Mouse (Mus musculus): ENCODE measurements around the gene Snapin. TPM values are rescaled to one million over a fixed set of nuclear protein-coding genes. Genes with fewer than 3 reads are reported as not detected.

Gene Snapin
- polyA plus RNA-seq, 1 experiment from 2014 or later = 76.8 TPM

DNA sequence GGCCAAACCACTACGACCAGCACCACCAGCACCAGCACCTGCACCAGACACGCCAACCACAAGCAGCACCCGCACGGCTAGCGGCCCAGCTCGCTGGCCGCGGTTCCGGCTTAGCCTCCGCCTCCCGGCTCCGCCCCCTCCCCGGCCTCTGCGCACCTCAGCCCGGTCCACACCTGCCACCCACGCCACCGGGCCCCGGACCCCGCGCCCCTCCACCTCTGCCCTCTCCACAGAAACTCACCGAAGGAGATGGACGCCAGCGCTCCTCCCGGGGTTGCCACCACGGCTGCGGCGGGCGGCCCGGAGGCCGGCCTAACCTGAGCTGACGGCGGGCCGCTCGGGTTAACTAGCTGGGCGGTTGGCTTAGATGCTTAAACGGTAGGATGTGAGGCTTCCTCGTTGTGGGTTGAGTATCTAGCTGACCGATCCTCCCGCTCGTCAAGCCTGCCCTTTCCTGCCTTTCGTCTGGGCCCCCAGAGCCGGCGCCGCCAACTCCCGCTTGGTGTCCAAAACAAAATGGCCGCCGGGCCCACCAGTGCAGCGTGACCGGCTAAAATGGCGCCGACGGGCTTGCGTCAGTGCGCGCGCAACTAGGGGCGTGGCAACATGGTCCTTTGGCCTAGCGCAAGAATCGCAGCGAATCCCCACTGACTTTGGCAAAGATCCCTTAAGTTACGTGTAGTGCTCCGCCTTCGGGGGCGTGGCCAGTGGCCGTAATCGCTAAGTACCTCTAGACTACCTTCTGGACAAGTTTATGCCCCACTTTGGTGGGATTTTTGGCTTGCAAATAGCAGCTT, 18.3 kb upstream of the Snapin start, which contains the start of gene Chtop:
Gene Chtop, minus strand, starts transcription at position 549 of the 797 bp plus-strand sequence.
- H3K27ac ChIP-seq (ENCODE audit: low read length) = peak within 1 kb of the TSS; percentile 95
- peaks cover 22% of the 10 kb centered on the region for H3K36me3 ChIP-seq (ENCODE audit: control insufficient read depth, insufficient read depth)
- peak within 1 kb of the TSS; percentile 99 for H3K4me3 ChIP-seq (replicated peaks; ENCODE audit: low read length)
- no peaks in the 10 kb centered on the region for H3K9me3 ChIP-seq (ENCODE audit: control insufficient read depth, low read length)
- WGBS = under 1% methylated on average over 66 of the region's 66 CpGs
- H3K9ac ChIP-seq (replicated peaks; ENCODE audit: low read depth, low read length) = peak within 1 kb of the TSS; percentile 99
- peaks cover 5% of the 10 kb centered on the region for H3K27me3 ChIP-seq (replicated peaks; ENCODE audit: control insufficient read depth, insufficient read depth, low read length)
- peak within 1 kb of the TSS; percentile 61 for H3K4me2 ChIP-seq (ENCODE audit: low read length)
- peak; percentile 93 for ATAC-seq
- peaks cover 18% of the 10 kb centered on the region for H3K4me1 ChIP-seq (replicated peaks; ENCODE audit: control insufficient read depth, insufficient read depth, low read length)

DNA sequence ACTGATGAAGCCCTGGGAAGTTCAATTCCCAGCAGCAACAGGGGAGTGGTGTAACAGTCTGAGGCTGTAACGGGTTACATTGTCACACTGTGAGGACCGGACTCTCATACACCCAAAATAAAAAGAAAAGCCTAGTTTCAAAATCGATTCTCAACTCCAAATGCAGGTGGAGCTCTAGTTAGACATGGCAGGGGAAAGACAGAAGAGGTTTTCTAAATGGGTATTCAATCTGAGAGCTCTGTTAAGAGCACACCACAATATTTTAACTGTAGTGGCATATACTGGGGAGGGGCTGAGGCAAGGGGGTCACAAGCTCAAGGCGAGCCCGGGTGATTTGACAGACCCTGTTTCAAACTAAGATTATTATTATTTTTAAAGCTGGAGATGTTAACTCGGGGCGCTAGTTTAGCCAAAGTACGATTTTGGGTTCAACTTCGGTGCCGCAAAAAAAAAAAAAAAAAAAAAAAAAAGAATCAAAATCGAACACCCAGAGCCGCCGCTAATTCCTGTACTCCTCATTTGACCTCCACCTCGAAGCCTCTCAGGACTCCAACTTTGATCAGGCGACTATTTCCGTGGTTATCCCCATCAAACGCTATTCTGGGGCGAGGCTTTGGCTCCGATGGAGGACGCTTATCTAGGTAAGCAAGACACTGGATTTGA, 17.6 kb upstream of the Snapin start:
- no peaks in the 10 kb centered on the region for H3K9me3 ChIP-seq (ENCODE audit: control insufficient read depth, low read length)
- H3K36me3 ChIP-seq (ENCODE audit: control insufficient read depth, insufficient read depth) = peaks cover 25% of the 10 kb centered on the region
- H3K27me3 ChIP-seq (replicated peaks; ENCODE audit: control insufficient read depth, insufficient read depth, low read length) = no peaks in the 10 kb centered on the region; the same call in 1 of the 2 replicates
- H3K4me3 ChIP-seq (replicated peaks; ENCODE audit: low read length) = peak overlapping the region; percentile 99
- peak overlapping the region; percentile 61 for H3K4me2 ChIP-seq (ENCODE audit: low read length)
- peak overlapping the region; percentile 99 for H3K9ac ChIP-seq (replicated peaks; ENCODE audit: low read depth, low read length)
- peaks cover 15% of the 10 kb centered on the region for H3K4me1 ChIP-seq (replicated peaks; ENCODE audit: control insufficient read depth, insufficient read depth, low read length)
- peak overlapping the region; percentile 95 for H3K27ac ChIP-seq (ENCODE audit: low read length)
- no peak for ATAC-seq
- WGBS = 1% methylated on average over 20 of the region's 20 CpGs

DNA sequence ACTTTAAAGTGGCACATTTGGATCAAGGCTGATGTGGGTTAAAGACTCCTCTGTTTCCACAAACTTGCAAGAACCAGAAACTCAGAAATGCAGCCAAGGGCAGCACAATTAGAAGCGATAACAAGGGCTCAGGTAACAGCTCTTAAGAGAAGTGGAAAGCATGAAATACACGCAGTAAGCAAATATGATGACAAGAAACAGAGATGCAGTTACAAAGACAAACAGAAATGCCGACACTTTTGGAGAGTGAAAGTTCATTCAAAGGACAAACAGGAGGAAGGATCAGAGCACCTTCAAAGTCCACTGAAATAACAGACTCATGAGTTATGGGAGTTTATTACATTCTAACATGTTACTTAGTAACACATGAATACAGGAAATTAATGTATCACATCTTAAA, 15.5 kb upstream of the Snapin start:
- Histone ChIP-seq H3K27ac (ENCODE audit: low read length) (no peak overlapping the region), H3K27me3 (replicated peaks; ENCODE audit: control insufficient read depth, insufficient read depth, low read length) (no peaks in the 10 kb centered on the region), H3K9me3 (ENCODE audit: control insufficient read depth, low read length) (no peaks in the 10 kb centered on the region), H3K9ac (replicated peaks; ENCODE audit: low read depth, low read length) (no peak overlapping the region), H3K4me2 (ENCODE audit: low read length) (no peak overlapping the region), H3K4me3 (replicated peaks; ENCODE audit: low read length) (no peak overlapping the region), H3K36me3 (ENCODE audit: control insufficient read depth, insufficient read depth) (peaks cover 42% of the 10 kb centered on the region), H3K4me1 (replicated peaks; ENCODE audit: control insufficient read depth, insufficient read depth, low read length) (peaks cover 17% of the 10 kb centered on the region)
- WGBS = 90% methylated on average over 3 of the region's 3 CpGs
- ATAC-seq = no peak

DNA sequence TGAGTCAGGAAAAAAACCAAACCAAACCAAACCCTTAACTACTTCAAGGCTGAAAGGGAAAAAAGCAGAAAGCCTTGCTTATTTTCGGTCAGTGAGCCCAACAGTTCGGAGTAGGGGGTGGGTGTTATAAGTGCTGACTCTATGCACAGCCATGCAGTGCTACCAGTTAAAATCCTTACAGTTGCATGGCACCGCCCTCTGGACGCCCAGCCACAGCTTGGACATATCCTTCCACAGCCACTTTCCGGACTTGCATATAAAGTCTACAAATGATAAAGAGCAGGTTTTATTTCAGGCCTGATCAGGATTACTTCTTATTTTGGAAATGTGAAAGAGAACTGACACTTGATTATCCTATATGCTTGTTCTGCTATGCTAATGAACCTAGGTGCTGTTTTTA, 14.4 kb upstream of the Snapin start:
- H3K36me3 ChIP-seq (ENCODE audit: control insufficient read depth, insufficient read depth) = peaks cover 48% of the 10 kb centered on the region
- no peak for ATAC-seq
- H3K9me3 ChIP-seq (ENCODE audit: control insufficient read depth, low read length) = no peaks in the 10 kb centered on the region
- H3K4me1 ChIP-seq (replicated peaks; ENCODE audit: control insufficient read depth, insufficient read depth, low read length) = peaks cover 17% of the 10 kb centered on the region
- H3K4me3 ChIP-seq (replicated peaks; ENCODE audit: low read length) = no peak overlapping the region
- 95% methylated on average over 5 of the region's 5 CpGs for WGBS
- no peak overlapping the region for H3K9ac ChIP-seq (replicated peaks; ENCODE audit: low read depth, low read length)
- H3K27me3 ChIP-seq (replicated peaks; ENCODE audit: control insufficient read depth, insufficient read depth, low read length) = no peaks in the 10 kb centered on the region
- H3K4me2 ChIP-seq (ENCODE audit: low read length) = no peak overlapping the region
- no peak overlapping the region for H3K27ac ChIP-seq (ENCODE audit: low read length)

DNA sequence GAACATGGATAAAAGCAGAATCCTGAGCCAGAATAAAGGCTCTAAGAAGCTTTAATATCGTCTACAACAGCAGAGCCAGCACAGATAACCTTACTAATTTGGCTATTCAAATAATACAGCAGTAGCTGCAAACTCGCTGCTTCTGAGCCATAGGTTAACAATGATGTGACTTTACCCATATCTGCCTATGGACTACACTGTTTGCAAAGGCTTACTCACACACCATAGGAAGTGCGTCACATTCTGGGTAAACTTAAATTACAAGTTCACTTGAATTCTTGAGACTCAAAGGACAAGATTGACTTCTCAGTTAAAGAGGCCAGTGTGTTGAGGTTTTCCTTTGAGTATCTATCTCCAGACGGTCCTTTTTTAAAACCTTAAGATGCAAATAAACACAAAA, 12.6 kb upstream of the Snapin start:
- Histone ChIP-seq H3K27me3 (replicated peaks; ENCODE audit: control insufficient read depth, insufficient read depth, low read length) (no peaks in the 10 kb centered on the region), H3K4me2 (ENCODE audit: low read length) (no peak overlapping the region), H3K4me1 (replicated peaks; ENCODE audit: control insufficient read depth, insufficient read depth, low read length) (peaks cover 15% of the 10 kb centered on the region), H3K9me3 (ENCODE audit: control insufficient read depth, low read length) (no peaks in the 10 kb centered on the region), H3K36me3 (ENCODE audit: control insufficient read depth, insufficient read depth) (peaks cover 52% of the 10 kb centered on the region), H3K4me3 (replicated peaks; ENCODE audit: low read length) (no peak overlapping the region), H3K27ac (ENCODE audit: low read length) (no peak overlapping the region), H3K9ac (replicated peaks; ENCODE audit: low read depth, low read length) (no peak overlapping the region)
- no peak for ATAC-seq
- WGBS = 76% methylated on average over 4 of the region's 4 CpGs

DNA sequence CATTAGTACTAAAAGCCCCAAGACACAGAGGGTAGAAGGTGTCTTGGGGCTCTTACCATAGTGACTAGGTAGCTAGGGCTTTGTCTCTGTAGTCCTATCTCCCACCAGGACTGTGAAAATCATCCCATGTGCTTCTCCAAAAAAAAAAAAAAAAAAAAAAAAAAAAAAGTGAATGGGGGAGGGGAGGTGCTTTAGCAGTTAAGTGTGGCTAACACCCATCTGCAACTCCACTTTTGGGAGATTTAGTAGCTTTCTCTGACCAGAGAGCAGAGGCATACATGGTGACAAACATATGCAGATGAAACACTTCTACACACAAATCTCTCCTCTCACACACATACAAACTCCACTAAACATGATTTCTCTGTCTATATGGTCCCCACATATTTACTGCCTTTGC, 6.8 kb upstream of the Snapin start:
- Histone ChIP-seq H3K36me3 (ENCODE audit: control insufficient read depth, insufficient read depth) (peaks cover 36% of the 10 kb centered on the region), H3K27me3 (replicated peaks; ENCODE audit: control insufficient read depth, insufficient read depth, low read length) (no peaks in the 10 kb centered on the region), H3K4me2 (ENCODE audit: low read length) (no peak overlapping the region), H3K4me1 (replicated peaks; ENCODE audit: control insufficient read depth, insufficient read depth, low read length) (no peaks in the 10 kb centered on the region), H3K27ac (ENCODE audit: low read length) (no peak overlapping the region), H3K9ac (replicated peaks; ENCODE audit: low read depth, low read length) (no peak overlapping the region), H3K9me3 (ENCODE audit: control insufficient read depth, low read length) (no peaks in the 10 kb centered on the region), H3K4me3 (replicated peaks; ENCODE audit: low read length) (no peak overlapping the region)
- ATAC-seq = no peak

DNA sequence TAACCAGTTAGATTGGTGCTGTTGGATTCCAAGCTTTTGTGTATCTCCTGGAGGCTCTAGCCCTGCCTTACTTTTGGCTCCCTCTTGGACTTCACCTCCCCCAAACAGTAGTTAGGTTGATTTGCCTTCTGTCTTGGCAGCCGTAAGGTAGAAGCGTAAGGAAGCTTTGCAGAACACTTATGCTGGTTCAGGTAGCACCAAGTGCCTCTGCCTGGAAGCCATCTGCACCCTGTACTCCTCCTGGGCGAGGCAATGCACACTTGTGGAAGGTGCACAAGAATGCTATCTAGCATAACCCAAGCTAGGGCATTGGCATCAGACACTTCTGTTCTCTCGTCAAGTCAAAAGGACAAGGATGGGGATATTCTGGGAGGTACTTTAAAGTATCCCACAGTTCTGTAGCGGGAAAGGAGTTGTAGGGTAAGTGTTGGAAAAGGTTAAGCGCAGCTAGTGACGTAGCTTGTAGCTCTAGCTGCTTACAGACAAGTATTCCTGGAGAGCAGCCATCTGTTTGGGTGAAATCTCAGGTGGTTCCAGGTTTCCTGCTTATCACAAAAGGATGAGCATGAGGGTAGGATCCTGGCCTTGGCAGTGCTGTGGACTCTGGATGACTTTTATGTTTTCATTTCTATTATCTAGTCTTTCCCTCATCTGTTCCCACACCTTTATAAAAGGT, 5.2 kb upstream of the Snapin start:
- Histone ChIP-seq H3K27ac (ENCODE audit: low read length) (no peak overlapping the region), H3K4me3 (replicated peaks; ENCODE audit: low read length) (no peak overlapping the region), H3K36me3 (ENCODE audit: control insufficient read depth, insufficient read depth) (peaks cover 23% of the 10 kb centered on the region), H3K4me2 (ENCODE audit: low read length) (no peak overlapping the region), H3K27me3 (replicated peaks; ENCODE audit: control insufficient read depth, insufficient read depth, low read length) (no peaks in the 10 kb centered on the region), H3K4me1 (replicated peaks; ENCODE audit: control insufficient read depth, insufficient read depth, low read length) (no peaks in the 10 kb centered on the region), H3K9me3 (ENCODE audit: control insufficient read depth, low read length) (no peaks in the 10 kb centered on the region), H3K9ac (replicated peaks; ENCODE audit: low read depth, low read length) (no peak overlapping the region)
- no peak for ATAC-seq
- 95% methylated on average over 7 of the region's 7 CpGs for WGBS

DNA sequence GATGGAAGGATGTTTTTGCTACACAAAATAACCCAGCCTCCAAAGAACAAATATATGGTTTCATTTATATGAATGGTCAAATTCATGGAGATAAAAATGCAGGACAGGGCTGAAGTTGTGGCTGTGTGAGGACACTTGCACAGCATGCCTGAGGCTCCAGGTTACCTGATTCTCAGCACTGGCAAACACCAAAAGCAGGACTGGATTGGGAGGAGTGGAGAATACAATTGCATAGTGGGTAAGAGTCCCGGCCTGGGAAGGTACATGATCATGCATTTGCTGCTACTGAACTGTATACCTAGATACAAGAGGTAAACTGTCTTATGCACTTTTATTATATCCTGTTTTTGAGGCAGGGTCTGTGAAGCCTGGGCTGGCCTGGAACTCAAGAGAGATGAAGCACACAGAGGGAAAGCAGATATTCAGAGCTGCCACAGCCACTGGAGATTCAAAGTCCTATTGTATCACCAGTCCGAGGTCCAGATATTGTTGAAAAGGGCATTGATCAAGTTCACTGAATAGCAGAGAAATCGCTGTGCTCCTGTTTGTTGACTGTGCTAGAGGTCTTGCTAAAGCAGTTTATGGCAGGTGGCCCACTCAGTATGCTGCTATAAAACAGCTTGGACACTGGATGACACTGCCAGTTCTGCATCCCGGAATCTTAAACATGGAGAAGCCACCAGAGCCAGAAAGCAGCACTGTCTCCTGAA, 3.2 kb upstream of the Snapin start:
- Histone ChIP-seq H3K9me3 (ENCODE audit: control insufficient read depth, low read length) (no peaks in the 10 kb centered on the region), H3K27me3 (replicated peaks; ENCODE audit: control insufficient read depth, insufficient read depth, low read length) (no peaks in the 10 kb centered on the region), H3K4me1 (replicated peaks; ENCODE audit: control insufficient read depth, insufficient read depth, low read length) (peaks cover 7% of the 10 kb centered on the region), H3K4me3 (replicated peaks; ENCODE audit: low read length) (no peak overlapping the region), H3K4me2 (ENCODE audit: low read length) (no peak overlapping the region), H3K9ac (replicated peaks; ENCODE audit: low read depth, low read length) (no peak overlapping the region), H3K36me3 (ENCODE audit: control insufficient read depth, insufficient read depth) (peaks cover 19% of the 10 kb centered on the region), H3K27ac (ENCODE audit: low read length) (no peak overlapping the region)
- ATAC-seq = no peak
- WGBS = 58% methylated on average over 4 of the region's 4 CpGs

DNA sequence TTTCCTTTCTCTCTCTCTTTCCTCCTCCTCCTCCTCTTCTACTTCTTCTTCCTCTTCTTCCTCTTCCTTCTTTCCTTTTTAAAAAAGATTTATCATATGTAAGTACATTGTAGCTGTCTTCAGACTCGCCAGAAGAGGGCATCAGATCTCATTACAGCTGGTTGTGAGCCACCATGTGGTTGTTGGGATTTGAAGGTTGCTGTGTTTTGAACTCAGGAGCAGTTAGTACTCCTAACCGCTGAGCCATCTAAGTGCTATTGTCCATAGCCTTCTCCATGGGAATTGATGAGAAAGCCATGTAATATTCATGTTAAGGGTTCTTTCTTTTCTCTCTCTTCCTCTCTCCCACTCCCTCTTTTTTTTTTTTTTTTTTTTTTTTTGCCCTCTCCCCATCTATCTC, 517 bp upstream of the Snapin start:
- Histone ChIP-seq H3K4me2 (ENCODE audit: low read length) (no peak overlapping the region), H3K4me3 (replicated peaks; ENCODE audit: low read length) (no peak overlapping the region), H3K9ac (replicated peaks; ENCODE audit: low read depth, low read length) (no peak overlapping the region), H3K9me3 (ENCODE audit: control insufficient read depth, low read length) (no peaks in the 10 kb centered on the region), H3K27ac (ENCODE audit: low read length) (no peak overlapping the region), H3K36me3 (ENCODE audit: control insufficient read depth, insufficient read depth) (peaks cover 17% of the 10 kb centered on the region), H3K4me1 (replicated peaks; ENCODE audit: control insufficient read depth, insufficient read depth, low read length) (peaks cover 7% of the 10 kb centered on the region), H3K27me3 (replicated peaks; ENCODE audit: control insufficient read depth, insufficient read depth, low read length) (no peaks in the 10 kb centered on the region)
- no peak for ATAC-seq
- 41% methylated on average over 2 of the region's 2 CpGs for WGBS

All from forebrain, embryonic 16.5 days (tissue).